8 mouse cellular contexts compared by ENCODE assay signal in genomic region chr1:87327165-87327861, GRCm38 (mm10). TPM values are rescaled to one million over a fixed set of nuclear protein-coding genes. Genes with fewer than 3 reads are reported as not detected.
DNase-seq lines count a peak whose midpoint lies in the region; ATAC-seq and TF ChIP-seq lines count a peak whose summit lies in the region.

No protein-coding gene starts in this region.

- no peak for DNase-seq in gastrocnemius, adult 2 months
- DNase-seq in gastrocnemius, adult 8-10 months (ENCODE audit: low spot score in 2 of 2), result no peak
- peak; percentile 35 to 66 for DNase-seq in adrenal gland, postnatal 36 days
- peak; percentile 25 for DNase-seq in forebrain, embryonic 14.5 days (ENCODE audit: low spot score)
- peak; percentile 15 to 41 (median 28) for DNase-seq in liver, embryonic 14.5 days (ENCODE audit: low read depth in 3 of 3, low spot score in 3 of 3)
- DNase-seq in thymus, adult 18-20 months, result peak; percentile 37 to 40

- peak overlapping the region; percentile 97 for H3K9ac ChIP-seq in forebrain, embryonic 14.5 days (ENCODE audit: low read length)
- H3K9ac ChIP-seq in intestine, embryonic 15.5 days, result peak overlapping the region; percentile 98
- peak overlapping the region; percentile 84 for H3K9ac ChIP-seq in liver, embryonic 14.5 days (replicated peaks)
- peak overlapping the region; percentile 99 for H3K9ac ChIP-seq in neural tube, embryonic 14.5 days (replicated peaks; ENCODE audit: low read depth, low read length)

- peak overlapping the region; percentile 95 for H3K27ac ChIP-seq in gastrocnemius, adult 2 months
- peak overlapping the region; percentile 86 for H3K27ac ChIP-seq in forebrain, embryonic 14.5 days (ENCODE audit: low read depth, low read length)
- H3K27ac ChIP-seq in intestine, embryonic 15.5 days, result peak overlapping the region; percentile 91
- peak overlapping the region; percentile 46 for H3K27ac ChIP-seq in liver, embryonic 14.5 days
- peak overlapping the region; percentile 92 for H3K27ac ChIP-seq in neural tube, embryonic 14.5 days (ENCODE audit: low read depth, low read length)

- peak; percentile 77 for ATAC-seq in forebrain, embryonic 14.5 days
- ATAC-seq in intestine, embryonic 15.5 days, result peak; percentile 91
- peak; percentile 79 for ATAC-seq in liver, embryonic 14.5 days (ENCODE audit: insufficient read depth)
- peak; percentile 75 for ATAC-seq in neural tube, embryonic 14.5 days (ENCODE audit: low read depth)

- WGBS in forebrain, embryonic 14.5 days, result under 1% methylated on average over 39 of the region's 53 CpGs
- WGBS in intestine, embryonic 15.5 days, result under 1% methylated on average over 52 of the region's 53 CpGs
- under 1% methylated on average over 53 of the region's 53 CpGs for WGBS in liver, embryonic 14.5 days (ENCODE audit: insufficient replicate concordance)
- 0% methylated on average over 38 of the region's 53 CpGs for WGBS in neural tube, embryonic 14.5 days

- TF ChIP-seq CTCF in gastrocnemius, adult 2 months (IDR thresholded peaks at IDR 0.05), result peak; percentile 15; the same call in 1 of the 2 replicates
- TF ChIP-seq CTCF in liver, embryonic 14.5 days (IDR thresholded peaks at IDR 0.05; ENCODE audit: low read depth), result no peak

- intact Hi-C loops in gastrocnemius, adult 2 months (cut with DNase I), result loop anchor here (5.0 kb wide), 1 partner anchor 55 kb away; no protein-coding TSS in a partner anchor

- no peaks in the 10 kb centered on the region for H3K27me3 ChIP-seq in forebrain, embryonic 14.5 days (replicated peaks; ENCODE audit: control insufficient read depth, insufficient read depth, low read length)
- H3K27me3 ChIP-seq in intestine, embryonic 15.5 days (replicated peaks), result no peaks in the 10 kb centered on the region
- H3K27me3 ChIP-seq in liver, embryonic 14.5 days (ENCODE audit: control insufficient read depth, insufficient read depth, low read length), result no peaks in the 10 kb centered on the region
- no peaks in the 10 kb centered on the region for H3K27me3 ChIP-seq in neural tube, embryonic 14.5 days (ENCODE audit: control insufficient read depth, insufficient read depth, low read length)

- H3K4me3 ChIP-seq in gastrocnemius, adult 2 months, result peak overlapping the region; percentile 99
- H3K4me3 ChIP-seq in forebrain, embryonic 14.5 days (ENCODE audit: low read depth, low read length), result peak overlapping the region; percentile 99
- peak overlapping the region; percentile 99 for H3K4me3 ChIP-seq in intestine, embryonic 15.5 days (replicated peaks)
- peak overlapping the region; percentile 79 to 81 for H3K4me3 ChIP-seq in liver, embryonic 14.5 days (ENCODE audit: insufficient read depth in 1 of 2, low read depth in 2 of 2, low read length in 2 of 2)
- H3K4me3 ChIP-seq in neural tube, embryonic 14.5 days (ENCODE audit: low read depth, low read length), result peak overlapping the region; percentile 96

- peak overlapping the region; percentile 82 for H3K4me2 ChIP-seq in forebrain, embryonic 14.5 days (ENCODE audit: low read length)
- H3K4me2 ChIP-seq in intestine, embryonic 15.5 days (replicated peaks), result peak overlapping the region; percentile 63
- H3K4me2 ChIP-seq in liver, embryonic 14.5 days (ENCODE audit: low read depth), result peak overlapping the region; percentile 90
- H3K4me2 ChIP-seq in neural tube, embryonic 14.5 days (ENCODE audit: low read depth, low read length), result peak overlapping the region; percentile 64

- TF ChIP-seq EP300 in liver, embryonic 14.5 days (IDR thresholded peaks at IDR 0.05; ENCODE audit: low read depth), result no peak

- H3K36me3 ChIP-seq in forebrain, embryonic 14.5 days (ENCODE audit: control insufficient read depth, insufficient read depth, low read length), result 0 out of 2 replicates have a peak, but pooled peaks cover 1% of the 10 kb centered on the region
- H3K36me3 ChIP-seq in intestine, embryonic 15.5 days, result no peaks in the 10 kb centered on the region
- peaks cover under 1% of the 10 kb centered on the region; the same call in 1 of the 2 replicates for H3K36me3 ChIP-seq in liver, embryonic 14.5 days (replicated peaks; ENCODE audit: control insufficient read depth, insufficient read depth, low read depth)
- H3K36me3 ChIP-seq in neural tube, embryonic 14.5 days (ENCODE audit: control insufficient read depth, insufficient read depth, low read length), result no peaks in the 10 kb centered on the region

- H3K4me1 ChIP-seq in forebrain, embryonic 14.5 days (ENCODE audit: control insufficient read depth, insufficient read depth, low read length), result peaks cover 4% of the 10 kb centered on the region
- H3K4me1 ChIP-seq in intestine, embryonic 15.5 days (replicated peaks), result no peaks in the 10 kb centered on the region; the same call in 1 of the 2 replicates
- peaks cover 8 to 11% of the 10 kb centered on the region in 2 experiments for H3K4me1 ChIP-seq in liver, embryonic 14.5 days (replicated peaks; ENCODE audit: control insufficient read depth in 2 of 2, insufficient read depth in 2 of 2, low read length in 1 of 2)
- peaks cover 7% of the 10 kb centered on the region for H3K4me1 ChIP-seq in neural tube, embryonic 14.5 days (ENCODE audit: control insufficient read depth, insufficient read depth, low read length)

- H3K9me3 ChIP-seq in forebrain, embryonic 14.5 days (replicated peaks; ENCODE audit: control insufficient read depth, low read length), result no peaks in the 10 kb centered on the region
- H3K9me3 ChIP-seq in intestine, embryonic 15.5 days, result no peaks in the 10 kb centered on the region
- no peaks in the 10 kb centered on the region for H3K9me3 ChIP-seq in liver, embryonic 14.5 days (ENCODE audit: control insufficient read depth, low read length)
- no peaks in the 10 kb centered on the region for H3K9me3 ChIP-seq in neural tube, embryonic 14.5 days (ENCODE audit: control insufficient read depth, low read length)

RNA-seq across cellular contexts. Expression of gene Gigyf2, which starts 0.5 kb away (rescaled TPM):
- total RNA-seq in gastrocnemius, adult 2 months (2021), result 10 to 100 TPM; 38.2 to 40.2 TPM
- total RNA-seq in gastrocnemius, adult 8-10 months (2022), result 10 to 100 TPM; 33.1 to 40.4 (median 39.0) TPM
- 10 to 100 TPM; 88.7 to 92.7 TPM for total RNA-seq in adrenal gland, postnatal 36 days (2021)
- 50.0 and 53.6 TPM in 2 replicates for polyA plus RNA-seq in forebrain, embryonic 14.5 days (2014; fragmentation: Nextera tagmentation; extraction: Ambion mirVana)
- polyA plus RNA-seq in intestine, embryonic 15.5 days (2015; fragmentation: Nextera tagmentation; extraction: Ambion mirVana), result 46.8 and 47.5 TPM in 2 replicates
- 17.1 and 17.9 TPM in 2 replicates for polyA plus RNA-seq in liver, embryonic 14.5 days (2012; rRNA removed)
- 11.2 and 13.0 TPM in 2 replicates for polyA plus RNA-seq in liver, embryonic 14.5 days (2014; fragmentation: Nextera tagmentation; extraction: Ambion mirVana)
- 76.4 and 77.0 TPM in 2 replicates for polyA plus RNA-seq in neural tube, embryonic 14.5 days (2014; fragmentation: Nextera tagmentation; extraction: Ambion mirVana)

Comparison
In these comparisons a context has a peak if more than half of its experiments do, and no peak if none do; other contexts are left out.
1. DNase-seq: peak in adrenal gland, postnatal 36 days (2 of 2), forebrain, embryonic 14.5 days (single experiment), liver, embryonic 14.5 days (3 of 3) and thymus, adult 18-20 months (2 of 2); none in gastrocnemius, adult 2 months (single experiment) and gastrocnemius, adult 8-10 months (0 of 2).
2. Peak in every context shown above with its lines, with median percentiles within 50 percentile points of each other: H3K27ac ChIP-seq, H3K4me3 ChIP-seq, ATAC-seq, H3K4me2 ChIP-seq and H3K9ac ChIP-seq.